Mouse (Mus musculus): ENCODE data around the gene Usp7.

The Usp7 gene

DNA sequence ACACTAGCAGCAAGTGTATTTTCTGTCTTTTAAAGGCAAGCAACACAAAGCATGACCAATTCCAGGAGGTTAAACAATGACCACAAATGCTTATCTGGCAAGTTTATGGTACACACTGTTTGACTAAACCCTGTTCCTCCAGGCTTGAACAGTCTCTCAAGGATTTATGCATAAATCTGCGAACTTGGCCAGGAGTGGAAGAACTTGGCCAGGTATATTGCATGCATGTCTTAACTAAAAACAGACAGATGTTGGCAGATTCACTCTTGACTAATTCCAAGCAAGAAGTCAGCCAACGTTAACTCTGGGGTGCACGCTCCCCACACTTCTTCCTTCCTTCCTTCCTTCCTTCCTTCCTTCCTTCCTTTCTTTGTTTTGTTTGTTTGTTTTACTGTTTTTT lies 112.3 kb downstream of the Usp7 start:
- in situ Hi-C loops (cut with MboI, MseI) = loop anchor here (5.0 kb wide), 4 partner anchors 182 to 277 kb away; no protein-coding TSS in a partner anchor

DNA sequence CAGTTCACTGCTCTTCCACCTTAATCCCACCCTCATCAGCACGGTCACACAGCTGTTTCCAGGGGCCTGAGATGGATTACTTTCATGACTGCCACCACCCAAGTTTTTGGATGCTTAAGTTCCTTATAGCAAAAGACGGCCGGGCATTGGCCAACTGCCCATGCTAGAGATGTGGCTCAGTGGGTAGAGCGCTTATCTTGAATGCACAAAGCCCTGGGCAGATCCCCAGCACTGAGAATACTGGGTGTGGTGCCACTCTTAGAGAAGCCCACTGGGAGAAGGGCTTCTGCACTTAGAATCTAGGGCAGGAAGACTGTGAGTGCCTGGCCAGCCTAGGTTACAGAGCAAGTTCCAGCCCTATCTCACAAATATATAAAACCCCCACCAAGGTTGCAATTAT lies 113.4 kb downstream of the Usp7 start:
- in situ Hi-C loops (cut with MboI, MseI) = loop anchor here (5.0 kb wide), 3 partner anchors 181 to 276 kb away; no protein-coding TSS in a partner anchor

DNA sequence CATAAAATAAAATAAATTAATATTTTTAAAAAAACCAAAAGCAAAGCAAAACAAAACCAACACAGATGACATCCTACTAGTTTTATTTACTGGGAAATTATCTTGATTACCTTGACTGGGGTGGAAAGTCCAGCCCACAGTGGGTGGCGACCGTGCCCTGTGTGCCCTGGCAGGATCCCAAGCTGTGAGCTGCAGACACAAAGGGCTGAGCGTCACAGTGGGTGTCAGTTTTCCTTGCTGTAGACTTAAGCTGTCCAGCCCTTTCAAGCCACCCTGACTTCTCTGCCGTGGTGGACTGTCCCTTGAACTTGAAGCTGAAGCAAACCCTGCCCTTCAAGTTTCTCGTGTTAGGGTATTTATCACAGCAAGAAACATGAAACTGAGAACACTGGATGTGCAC lies 114.1 kb downstream of the Usp7 start:
- in situ Hi-C loops (cut with MboI, MseI) = loop anchor here (5.0 kb wide), 3 partner anchors 181 to 276 kb away; no protein-coding TSS in a partner anchor

DNA sequence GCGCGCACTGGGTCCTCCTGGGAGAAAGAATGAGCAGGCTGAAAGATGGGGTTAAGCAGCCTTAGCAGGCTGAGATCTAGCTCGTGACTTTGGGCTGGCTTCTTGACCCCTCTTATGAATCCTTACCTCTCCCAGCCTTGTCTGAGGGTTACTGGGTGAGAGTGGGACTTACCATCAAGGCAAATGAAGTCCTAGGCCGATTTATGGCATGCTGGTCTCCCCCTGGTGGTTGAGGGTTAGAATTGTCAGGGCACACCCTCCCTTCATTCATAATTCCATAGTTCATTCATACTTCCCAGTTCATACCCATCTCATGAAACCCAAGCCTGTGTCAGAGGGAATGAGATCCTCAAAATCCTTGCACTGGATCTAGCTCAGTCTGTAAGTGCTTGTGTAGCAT lies 115.3 kb downstream of the Usp7 start:
- in situ Hi-C loops (cut with MboI, MseI) = loop anchor here (5.0 kb wide), 3 partner anchors 179 to 274 kb away; no protein-coding TSS in a partner anchor

DNA sequence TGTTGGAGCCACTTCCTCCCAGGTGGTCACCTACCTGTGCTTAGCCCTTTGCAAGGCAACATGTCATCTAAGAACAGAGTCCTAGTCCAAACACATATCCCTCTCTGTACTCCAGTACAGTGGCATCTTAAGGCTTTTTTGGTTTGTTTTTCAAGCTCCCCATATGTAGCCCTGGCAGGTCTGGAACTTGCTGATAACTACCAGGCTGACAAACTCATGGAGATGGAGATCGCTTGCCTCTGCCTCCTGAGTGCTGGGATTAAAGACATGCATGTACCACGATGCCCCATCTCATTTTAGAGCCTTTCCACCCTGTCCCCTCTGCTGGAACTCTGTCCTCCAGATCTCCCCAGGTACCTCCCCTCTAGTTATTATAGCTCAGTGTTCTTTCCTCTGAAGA lies 115.9 kb downstream of the Usp7 start:
- in situ Hi-C loops (cut with MboI, MseI) = loop anchor here (5.0 kb wide), 3 partner anchors 179 to 274 kb away; no protein-coding TSS in a partner anchor

DNA sequence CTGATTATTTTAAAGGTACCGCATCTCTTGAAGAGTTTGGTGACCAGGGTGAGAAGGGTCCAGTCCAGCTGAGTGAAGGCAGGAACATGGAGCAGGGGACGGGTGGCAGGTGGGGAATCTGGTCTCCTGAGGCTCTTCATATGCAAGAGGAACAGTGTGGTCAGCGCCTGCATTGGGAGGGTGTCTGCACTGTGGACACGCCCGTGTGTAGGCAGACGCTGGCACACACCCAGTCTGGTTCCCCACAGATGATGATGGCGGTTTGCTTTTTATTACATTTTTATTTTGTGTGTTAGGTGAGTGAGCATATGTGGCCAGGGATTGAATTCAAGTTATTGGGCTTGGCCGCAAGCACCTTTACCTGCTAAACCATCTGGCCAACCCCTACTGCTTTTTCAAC lies 116.5 kb downstream of the Usp7 start:
- in situ Hi-C loops (cut with MboI, MseI) = loop anchor here (5.0 kb wide), 3 partner anchors 178 to 273 kb away; no protein-coding TSS in a partner anchor

DNA sequence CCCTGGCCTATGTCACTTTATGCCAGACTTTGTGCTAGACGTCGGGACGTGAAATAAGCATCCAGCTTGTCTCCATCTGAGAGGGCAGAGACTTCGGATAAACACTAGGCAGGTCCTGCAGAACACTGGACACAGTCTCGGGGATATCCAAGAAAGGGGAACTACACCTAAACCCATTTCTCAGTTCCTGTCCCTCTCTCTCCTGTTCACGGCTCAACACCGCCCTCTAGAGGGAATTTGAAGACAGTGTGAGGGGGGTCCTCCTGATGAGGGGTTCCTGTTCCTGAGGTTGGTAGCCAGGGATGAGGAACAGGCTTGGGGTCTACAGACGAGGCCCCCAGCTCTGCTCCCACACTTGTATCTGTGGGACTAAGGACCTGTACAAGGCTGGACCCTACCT lies 117.9 kb downstream of the Usp7 start:
- in situ Hi-C loops (cut with MboI, MseI) = no loop called here

DNA sequence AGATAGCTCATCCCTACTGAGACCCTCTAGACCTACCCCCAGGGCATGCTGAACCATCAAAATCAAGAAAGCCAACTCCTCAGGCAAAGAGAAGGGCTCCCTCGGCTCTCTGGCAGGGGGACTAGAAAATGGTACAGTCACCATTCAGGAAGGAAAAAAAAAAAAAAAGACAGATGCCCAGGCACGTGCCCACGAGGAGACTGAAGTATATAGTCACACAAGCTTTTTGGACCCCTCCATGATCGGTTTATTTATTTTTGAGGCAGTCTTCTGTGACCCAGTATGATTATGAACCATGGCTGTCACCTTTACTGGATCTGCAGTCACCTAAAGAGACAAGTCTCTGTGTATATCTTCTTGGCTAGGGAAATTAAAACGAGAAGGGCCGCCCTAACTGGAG lies 118.8 kb downstream of the Usp7 start:
- in situ Hi-C loops (cut with MboI, MseI) = no loop called here

DNA sequence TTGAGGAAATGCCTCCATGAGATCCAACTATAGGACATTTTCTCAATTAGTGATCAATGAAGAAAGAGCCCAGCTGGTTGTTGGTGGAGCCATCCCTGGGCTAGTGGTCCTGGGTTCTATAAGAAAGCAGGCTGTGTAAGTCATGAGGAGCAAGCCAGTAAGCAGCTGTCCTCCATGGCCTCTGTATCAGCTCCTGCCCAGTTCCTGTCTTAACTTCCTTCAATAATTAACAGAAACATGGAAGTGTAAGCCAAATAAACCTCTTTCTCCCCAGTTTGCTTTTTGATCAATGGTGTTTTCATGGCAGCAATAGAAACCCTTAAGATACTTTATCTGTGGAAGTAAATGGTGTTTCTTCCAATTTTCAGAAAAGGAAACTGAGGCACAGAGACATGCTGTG lies 119.3 kb downstream of the Usp7 start:
- in situ Hi-C loops (cut with MboI, MseI) = no loop called here

DNA sequence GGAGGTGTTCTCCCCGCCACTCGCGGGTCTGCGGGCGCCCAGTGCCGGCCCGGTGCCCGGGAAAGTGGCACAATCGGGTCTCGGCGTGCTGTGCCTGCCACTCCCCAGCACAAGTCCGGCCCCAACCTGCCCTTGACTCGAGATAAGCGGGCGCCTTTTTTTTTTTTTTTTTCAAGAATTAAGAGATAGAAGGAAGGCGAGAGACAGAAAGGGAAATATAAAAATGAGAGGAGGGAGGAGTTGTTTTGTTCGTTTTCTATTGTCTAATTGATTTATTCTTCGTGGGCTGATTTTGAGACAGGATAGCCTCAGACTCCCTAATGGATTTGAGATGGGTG lies 119.8 kb downstream of the Usp7 start:
- in situ Hi-C loops (cut with MboI, MseI) = no loop called here

DNA sequence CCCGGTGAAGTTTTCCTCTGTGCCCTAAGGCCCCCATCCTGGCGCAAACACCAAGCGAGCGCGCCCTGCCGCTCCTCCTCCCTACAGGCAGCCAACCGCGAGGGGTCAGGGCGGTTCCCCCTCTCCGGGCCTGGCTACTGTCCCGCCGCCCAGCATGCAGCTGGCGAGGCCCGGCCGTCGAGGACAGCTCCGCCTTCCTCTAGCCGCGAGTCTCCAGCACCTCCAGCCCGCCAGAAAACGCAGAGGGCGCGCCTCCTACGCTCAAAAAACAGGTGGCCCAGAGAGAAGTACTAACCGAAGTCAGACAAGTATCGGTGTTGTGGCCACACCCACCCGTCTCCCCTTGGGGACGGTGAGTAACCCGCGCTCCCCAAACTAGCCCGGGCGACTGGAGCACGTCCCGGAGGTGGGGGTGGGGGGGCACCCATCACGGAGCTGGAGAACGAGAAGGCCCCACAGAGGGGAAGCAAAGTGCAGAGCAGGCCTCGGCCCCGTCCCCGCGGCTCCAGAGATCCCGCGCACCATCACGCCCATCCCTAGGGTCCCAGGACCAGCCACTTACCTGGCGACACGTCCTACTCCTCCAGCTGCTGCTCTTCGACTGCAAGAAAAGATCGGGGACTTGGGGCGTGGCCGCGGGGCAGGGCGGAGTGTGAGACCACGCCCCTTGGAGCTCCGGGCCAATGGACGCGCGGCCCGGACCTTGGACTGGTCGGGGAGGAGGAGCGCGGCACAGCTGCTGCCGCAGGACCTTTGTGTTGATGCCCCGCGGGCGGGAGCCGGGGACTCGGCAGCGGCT lies 120.4 kb downstream of the Usp7 start, which contains the start of gene Carhsp1:
Gene Carhsp1 (minus strand): TSS at position 605 of the 799 bp plus-strand sequence.
- in situ Hi-C loops (cut with MboI, MseI) = no loop called here

DNA sequence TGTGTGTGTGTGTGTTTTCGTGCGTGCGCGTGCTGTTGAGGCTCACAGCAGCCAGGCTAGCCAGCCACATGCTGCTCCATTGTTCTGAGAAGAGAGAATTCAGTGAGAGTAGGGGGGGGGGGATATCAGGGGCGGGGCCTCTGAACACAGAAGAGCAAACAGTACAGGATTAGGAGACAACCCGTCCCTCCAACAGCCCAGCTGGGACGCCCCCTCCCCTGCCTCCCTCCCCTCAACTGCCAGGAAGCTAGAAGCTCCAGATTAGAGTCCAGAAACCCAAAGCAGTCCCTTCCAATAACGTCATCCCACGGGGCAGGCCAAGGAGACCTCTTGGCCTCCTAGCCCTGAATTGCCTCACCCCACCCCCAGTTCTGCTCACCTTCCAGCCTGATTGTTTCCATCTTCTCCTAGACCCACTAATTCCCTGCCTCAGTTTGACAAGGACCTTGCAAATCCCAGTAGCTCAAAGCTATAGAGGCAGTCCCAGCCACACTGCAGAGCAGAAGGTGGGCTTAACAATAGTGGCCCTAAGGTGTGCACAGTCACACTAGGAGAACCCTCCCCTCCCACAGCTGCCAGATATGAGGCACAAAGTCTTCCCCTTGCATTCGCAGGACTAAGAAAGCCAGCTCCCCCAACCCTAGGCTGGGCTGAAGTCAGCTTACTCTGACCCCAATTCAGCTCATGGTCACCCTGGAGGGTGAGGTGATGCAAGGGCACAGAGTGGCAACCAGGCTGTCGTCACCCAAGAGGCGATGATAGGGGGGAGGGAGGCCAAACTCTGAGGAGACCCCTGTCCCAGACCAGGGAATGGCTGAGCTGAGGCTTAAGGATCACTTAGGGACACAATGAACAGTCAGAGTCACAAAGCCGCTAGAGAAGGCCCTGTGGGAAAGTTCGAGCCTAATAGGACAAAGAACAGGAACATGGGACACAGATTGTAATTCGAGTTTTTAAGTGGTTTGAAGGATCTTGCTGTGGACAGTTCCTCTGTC lies 121.8 kb downstream of the Usp7 start:
- in situ Hi-C loops (cut with MboI, MseI) = no loop called here

DNA sequence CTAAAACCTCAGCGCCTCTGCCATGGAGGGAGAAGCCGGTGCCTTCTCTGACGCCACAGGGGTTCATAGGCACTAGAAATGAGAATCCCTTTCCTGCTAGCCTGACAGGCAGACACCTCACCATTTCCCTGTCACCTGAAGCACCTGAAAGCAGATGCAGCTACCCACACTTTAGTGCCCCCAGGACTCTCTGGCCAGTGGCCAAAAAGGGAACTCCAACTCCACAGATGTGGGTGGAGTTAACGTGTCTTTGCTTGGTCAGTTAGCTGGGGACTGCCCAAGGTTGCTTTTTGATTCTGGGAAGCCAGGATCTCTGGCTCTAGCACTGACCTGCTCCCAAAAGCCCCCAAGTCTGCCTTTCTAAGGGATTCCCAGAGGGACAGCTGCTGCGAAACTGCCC lies 122.7 kb downstream of the Usp7 start:
- in situ Hi-C loops (cut with MboI, MseI) = no loop called here

DNA sequence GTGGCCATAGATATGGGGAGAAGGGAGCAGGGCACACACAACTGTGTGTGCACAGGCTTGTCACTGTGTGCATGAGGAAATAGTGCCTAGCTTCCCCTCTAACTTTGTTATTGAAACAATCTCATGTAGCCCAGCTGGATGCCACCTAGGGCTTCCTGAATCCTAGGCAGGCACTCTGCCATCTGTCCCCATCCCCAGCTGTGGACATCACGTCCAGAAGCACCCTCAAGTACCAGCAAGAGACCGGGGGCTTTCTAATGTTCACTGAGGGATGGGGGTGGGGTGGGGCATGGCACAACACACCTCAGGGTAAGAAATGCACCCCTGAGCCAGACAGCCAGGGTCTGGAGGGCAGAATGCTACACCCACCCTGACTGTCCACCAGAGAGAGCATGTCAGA lies 123.7 kb downstream of the Usp7 start:
- in situ Hi-C loops (cut with MboI, MseI) = no loop called here

DNA sequence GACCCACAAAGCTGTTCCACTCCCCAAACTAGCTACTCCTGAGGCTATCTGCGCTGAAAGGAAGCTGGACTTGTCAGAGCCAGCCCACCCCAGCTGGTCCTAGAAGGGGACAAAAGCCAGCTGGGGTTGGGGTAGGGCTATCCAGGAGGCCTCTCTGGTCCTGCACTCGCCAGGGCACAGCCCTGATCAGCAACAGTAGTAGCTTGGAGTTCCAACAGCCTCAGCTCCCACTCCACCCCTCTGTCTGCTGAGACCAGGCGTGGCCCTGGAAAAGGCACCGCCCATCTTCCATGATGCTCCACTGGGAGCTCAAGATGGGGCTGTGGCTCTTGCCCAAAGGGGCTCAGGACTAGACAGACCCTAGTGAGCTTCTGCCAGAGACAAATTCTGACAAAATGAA lies 124.3 kb downstream of the Usp7 start:
- in situ Hi-C loops (cut with MboI, MseI) = no loop called here

DNA sequence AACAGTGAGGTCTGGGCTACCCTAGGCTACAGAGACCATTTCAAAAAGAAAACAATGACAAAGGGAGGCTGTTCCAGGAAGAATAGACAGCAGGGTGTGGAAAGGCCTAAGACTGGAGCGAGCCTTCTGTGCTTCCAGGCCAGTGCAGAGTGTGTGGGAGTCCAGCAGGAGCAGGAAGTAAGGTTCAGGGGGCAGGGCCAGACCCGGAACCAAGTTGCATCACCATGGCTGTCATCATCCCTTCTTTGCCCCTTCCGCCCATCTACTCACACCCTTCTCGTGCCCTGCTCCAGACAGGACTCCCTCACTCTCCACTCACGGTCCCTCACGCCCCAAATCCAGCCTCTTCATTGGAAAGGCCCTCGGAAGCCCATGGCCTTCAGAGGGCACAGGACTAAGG lies 124.8 kb downstream of the Usp7 start:
- in situ Hi-C loops (cut with MboI, MseI) = no loop called here

DNA sequence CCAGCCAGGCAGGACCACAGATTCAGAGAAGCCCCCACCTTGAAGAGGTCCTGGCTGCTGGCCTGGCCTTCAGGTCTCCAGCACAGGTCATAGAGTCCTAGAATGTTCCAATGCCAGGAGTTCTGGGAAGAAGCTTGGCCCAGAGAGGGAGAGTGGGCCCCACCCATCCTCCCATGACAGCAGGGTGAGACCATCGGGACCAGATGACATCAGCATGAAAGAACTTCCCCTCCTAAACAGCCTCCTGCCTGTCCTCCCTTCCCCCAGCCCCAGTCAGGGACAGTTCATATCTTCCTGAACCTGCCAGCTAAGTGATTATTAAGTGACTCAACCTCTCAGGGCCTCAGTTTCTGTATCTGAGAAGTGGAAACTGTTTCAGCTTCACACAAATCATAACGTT lies 125.7 kb downstream of the Usp7 start:
- in situ Hi-C loops (cut with MboI, MseI) = no loop called here

DNA sequence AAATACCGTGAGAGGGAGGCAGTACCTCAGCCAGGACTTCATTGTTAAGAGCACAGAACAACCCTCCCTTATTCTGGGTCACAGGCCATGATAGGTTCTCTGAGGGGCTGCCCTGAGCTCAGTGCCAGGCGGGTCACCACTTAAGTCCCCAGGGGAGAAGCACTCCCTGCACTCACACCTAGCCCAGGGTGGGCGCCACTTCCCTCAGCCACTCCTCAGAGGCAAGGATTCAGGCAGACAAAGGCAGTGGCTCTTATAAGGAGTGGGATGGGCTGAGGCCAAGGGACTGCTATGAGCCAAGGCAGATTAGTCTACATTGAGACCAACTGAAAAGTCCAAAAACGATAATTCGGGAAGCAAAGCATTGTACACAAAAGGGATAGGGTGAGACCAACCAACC lies 126.7 kb downstream of the Usp7 start:
- in situ Hi-C loops (cut with MboI, MseI) = no loop called here

DNA sequence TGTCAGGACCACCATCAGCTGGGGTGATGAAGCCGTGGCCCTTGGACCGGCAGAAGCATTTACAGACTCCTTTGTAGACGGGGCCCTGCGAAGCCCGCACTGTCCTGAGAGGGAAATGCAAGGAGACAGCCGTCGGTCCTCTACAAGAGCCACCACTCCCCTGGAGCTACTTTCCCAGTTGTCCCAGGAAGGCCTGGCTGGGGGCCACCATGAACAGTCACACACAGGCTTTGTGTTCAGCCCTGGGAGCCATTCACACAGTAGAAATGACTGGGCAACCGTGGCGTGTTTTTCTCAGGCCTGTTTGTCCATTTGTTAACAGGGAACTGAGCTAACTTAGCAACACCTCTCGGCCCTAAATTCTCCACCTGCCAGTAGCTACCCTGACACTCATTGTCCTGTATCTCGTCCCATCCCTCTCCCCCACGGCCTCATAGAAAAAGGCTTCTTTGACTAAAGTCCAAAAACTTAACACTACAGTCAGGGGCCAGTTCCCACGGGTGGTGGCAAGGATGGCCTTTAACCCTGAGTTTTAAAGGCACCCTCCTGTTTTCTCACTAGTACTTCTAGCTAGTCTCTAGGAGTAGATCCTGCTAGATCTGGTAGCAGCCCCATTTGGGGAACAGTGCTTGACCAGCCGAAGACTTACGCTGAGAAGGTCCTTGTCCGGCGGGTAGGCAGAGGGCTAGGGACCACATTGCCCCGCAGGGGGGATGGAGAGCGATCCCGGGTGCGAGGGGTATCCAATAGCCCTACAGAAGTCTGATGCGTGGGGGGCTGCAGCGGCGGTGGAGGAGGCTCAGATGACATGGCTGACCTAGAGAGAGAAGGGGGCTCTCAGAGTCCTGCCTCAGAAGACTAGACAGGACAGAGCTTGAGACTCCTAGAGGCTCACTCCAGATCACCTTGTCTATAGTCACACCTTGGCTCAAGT lies 128.2 kb downstream of the Usp7 start:
- in situ Hi-C loops (cut with MboI, MseI) = no loop called here

DNA sequence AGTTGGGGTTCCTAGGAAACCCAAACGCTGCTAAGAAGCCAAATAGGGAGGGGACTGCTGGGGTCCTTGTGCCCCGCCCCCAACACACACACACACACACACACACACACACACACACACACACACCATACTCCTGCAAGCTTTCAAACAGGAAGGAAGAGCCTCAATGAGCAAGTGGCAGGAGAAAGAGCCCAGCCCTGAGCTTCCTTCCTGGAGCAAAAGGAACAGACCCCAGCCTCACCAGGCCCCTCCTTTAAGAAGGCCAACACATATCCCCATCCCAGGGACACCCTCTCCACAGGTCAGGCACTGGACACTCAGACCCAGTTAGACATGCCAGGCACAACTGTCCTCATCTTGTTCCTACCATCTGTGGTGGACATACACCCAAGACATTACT lies 129.1 kb downstream of the Usp7 start:
- in situ Hi-C loops (cut with MboI, MseI) = no loop called here

DNA sequence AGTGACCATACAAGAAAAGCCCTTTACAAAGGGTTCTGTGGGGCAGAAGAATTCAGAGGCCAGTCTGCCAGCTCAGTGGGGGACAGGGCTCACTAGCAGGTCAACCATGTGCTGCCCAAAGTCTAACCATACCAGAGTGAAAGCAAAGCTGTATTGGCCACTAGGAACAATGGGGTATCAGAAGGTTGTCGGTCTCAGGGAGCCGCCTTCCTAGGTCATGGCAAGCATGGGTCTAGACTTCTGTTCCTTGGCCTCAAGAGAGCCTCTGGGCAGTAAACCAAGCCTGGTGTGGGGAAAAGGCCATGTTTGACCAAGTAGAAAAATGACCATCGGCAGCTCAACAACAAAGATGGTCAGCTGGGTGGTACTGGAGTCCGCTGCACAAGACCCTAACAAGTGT lies 133.3 kb downstream of the Usp7 start:
- in situ Hi-C loops (cut with MboI, MseI) = no loop called here
